Mouse (Mus musculus) brain, embryonic 18.5 days (tissue): ENCODE measurements around the gene Zfp574.

Experiments
- DNase-seq: peaks from one replicate; pipeline ENCODE4 v3.0.0-alpha.2; 2012; ENCODE audit warnings: low read depth, low spot score

Gene Zfp574

GRCm38 (mm10) chr7:25072716-25073390, 486 bp downstream of the Zfp574 start:
- peak; percentile 69 for DNase-seq

DNA sequence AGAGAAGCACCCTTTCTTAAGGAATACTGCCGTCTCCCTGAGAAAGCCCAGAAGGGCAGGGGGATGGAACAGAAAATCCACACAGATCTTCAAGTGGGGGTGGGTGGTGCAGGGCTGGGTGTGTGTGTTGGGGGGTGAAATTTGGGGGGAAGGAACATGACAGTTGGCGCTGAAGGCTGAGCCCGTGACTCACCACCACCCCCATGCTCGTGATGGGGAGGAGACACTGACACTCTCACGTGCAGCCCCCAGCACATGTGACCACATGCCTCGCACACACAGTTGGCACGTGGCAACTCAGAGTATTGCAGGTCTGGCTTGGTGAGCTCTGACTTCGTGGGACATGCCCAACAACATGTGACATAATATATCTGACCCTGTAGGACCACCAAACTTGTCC, 1.6 kb downstream of the Zfp574 start:
- no peak for DNase-seq

- no peak for DNase-seq
Measured at GRCm38 (mm10) chr7:25076296-25076662, 3.9 kb downstream of the Zfp574 start.

DNA sequence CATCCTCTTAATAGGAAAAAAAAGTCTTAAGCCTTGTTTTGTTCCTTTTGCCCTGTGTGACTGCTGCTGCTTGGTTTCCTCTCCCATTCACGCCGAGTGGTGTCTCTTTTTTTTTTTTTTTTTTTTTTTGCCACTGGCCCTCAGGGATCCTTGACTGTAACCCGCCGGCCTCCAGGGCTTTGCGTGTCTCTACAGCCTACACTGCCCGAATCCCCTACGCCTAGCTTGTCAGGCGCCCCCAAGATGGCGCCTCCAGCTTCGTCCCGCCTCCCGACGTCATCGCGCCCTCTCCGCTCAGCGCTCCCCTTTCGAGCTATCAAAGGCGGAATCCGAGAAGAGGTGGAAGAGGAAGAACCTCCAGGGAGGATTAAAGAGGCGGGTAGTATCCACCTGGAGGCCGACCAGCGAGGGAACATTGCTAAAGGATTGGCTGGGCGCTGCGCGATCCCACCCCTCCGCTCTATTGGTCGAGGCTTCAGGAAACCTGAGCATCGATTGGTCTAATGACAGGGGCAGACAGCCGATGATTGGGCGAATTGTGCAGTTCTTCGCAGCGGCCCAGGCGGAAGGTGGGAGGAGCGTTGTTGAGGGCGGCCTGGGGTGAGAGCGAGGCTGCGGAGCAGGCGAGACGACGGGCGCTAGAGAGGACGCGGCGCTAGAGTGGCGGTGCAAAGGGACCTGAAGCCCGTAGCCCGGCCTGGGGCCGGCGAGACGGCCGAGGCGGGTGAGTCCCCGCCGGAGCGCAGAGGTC, 4.5 kb downstream of the Zfp574 start:
- peak; percentile 99 for DNase-seq

DNA sequence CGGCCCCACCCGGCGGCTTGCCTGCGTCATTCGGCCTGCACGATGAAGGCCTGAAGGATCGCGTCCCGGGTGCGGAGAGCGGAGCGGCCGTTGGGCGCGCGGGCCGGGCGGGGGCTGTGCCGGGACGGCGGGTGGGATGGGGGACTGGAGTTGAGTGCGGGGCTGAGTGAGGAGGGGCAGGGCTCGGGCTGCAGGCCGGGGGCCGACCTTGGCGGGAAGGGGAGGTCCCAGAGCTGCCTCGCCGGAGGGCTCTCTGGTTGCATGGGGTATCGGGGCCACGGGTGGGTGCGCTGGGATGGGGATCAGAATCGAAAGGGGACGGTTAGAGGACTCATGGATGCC, 5.0 kb downstream of the Zfp574 start:
- no peak for DNase-seq

DNA sequence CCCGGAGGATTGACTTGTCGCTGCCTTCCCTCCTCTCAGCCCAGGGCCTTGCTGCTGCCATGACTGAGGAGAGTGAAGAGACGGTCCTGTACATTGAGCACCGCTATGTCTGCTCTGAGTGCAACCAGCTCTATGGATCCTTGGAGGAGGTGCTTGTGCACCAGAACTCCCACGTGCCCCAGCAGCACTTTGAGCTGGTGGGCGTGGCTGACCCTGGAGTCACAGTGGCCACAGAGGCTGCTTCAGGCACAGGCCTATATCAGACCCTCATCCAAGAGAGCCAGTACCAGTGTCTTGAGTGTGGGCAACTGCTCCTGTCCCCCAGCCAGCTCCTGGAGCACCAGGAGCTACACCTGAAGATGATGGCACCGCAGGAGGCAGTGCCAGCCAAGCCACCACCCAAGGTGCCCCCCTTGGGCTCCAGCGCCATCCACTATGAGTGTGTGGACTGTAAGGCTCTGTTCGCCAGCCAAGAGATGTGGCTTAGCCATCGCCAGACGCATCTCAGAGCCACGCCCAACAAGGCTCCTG, 7.2 kb downstream of the Zfp574 start:
- no peak for DNase-seq

- no peak for DNase-seq
Measured at GRCm38 (mm10) chr7:25080431-25080830, 8.1 kb downstream of the Zfp574 start.

DNA sequence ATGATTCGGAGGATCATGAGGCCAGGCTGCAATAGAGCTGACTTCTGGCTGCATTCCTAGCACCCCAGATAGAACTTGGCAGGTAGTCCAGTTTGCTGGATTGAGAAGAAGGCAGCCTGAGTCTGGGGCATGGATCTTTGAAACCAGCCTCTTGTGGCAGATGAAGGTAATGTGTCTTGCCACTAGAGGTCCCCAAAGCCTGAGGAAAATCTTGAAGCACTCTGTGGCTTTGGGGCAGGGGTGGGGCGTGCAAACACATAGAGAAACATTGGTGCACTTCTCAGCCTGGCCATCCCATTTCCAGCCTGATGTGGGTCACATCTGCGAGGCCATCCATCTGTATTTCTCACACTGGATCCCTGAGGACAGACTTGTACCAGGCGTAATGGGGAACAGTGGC, 10.1 kb downstream of the Zfp574 start:
- no peak for DNase-seq

- DNase-seq: no peak
Measured at GRCm38 (mm10) chr7:25084621-25085020, 12.3 kb downstream of the Zfp574 start.

- DNase-seq: no peak
Measured at GRCm38 (mm10) chr7:25086656-25087055, 14.3 kb downstream of the Zfp574 start.

DNA sequence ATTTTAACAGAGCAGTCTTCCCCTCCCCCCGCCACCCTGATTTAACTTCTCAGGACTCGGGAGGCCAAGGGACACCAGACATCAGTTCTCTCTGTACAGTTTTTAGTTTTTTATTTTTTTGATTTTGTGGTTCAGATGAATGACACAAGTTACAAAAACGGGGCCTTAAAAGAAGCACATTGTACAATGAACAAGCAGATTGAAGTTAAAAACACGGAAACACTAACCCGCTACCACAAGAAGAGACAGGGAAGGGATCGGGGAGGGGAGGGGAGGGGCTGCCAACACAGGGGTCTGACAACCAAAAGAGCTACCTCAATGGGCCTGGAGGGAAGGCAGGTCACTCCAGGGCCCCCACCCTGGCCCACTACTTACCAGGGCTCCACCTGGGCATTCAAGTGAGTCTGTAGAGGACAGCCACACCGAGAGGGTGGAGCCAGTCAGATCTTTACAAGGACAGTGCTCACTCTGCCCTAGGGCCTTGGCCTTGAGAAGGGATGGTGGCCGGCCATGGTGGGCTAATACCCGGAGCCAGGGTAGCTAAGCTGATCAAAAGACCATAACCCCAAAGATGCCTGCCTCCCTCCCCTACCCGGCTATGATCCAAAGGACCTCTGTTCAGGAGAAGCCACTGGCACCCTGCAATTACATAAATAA, 15.0 kb downstream of the Zfp574 start:
- DNase-seq: no peak

- DNase-seq: no peak
Measured at GRCm38 (mm10) chr7:25087972-25088371, 15.6 kb downstream of the Zfp574 start.

DNA sequence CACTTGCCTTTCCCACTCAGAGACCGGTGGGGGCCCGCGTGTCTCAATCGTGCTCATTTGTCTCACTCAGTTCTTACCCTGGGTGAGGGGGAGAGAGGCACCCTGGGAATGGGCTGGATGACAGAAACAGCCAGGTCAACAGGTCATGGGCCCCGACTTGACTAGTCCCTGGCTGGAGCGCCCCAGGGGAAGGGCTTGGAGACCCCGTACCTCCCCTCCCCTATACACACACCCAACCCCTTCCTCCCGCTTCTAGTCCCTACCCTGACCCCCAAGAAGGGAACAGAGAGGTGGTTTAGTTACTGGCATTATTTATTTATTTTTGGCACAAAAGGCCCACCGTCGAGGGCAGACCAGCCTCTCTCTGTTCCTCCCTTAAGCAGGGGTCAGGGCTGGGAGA, 16.2 kb downstream of the Zfp574 start:
- no peak for DNase-seq

DNA sequence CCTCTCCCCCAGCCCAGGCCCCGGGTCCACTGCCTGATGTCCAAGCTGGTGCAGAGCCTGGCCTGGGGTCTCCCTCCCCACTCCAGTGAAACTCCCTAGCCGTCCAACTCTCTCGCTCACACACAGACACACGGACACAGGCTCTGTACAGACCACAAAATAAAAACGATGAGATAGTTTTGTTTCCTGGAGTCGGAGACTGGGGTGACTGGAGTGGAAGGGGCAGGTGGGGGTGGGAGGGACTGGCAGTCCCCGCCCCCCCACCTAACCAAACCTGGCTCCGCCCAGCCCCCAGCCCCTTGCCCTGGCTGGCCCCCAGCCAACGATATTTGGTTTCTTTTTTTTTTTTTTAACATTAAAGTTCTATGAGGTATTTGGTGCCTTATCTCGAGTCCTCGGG, 16.6 kb downstream of the Zfp574 start:
- no peak for DNase-seq

- DNase-seq: no peak
Measured at GRCm38 (mm10) chr7:25089875-25090274, 17.5 kb downstream of the Zfp574 start.

DNA sequence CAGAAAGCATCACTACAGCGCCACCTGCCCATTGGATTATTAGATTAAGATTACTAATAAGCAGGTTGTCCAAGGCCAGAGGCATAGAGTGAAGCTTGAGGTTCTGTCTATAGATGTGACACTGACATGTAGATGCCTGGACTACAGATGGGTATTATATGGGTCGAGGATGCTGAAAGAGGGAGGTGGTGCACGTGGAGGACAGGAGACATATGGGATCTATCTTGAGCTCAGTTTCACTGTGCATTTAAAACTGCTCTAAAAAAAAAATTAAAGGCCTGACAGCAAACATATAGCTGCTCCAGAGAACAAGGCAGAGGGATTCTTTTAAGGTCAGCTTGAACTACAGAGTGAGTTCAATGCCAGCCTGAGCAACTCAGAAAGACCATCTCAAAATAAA, 25.8 kb downstream of the Zfp574 start:
- DNase-seq: no peak

DNA sequence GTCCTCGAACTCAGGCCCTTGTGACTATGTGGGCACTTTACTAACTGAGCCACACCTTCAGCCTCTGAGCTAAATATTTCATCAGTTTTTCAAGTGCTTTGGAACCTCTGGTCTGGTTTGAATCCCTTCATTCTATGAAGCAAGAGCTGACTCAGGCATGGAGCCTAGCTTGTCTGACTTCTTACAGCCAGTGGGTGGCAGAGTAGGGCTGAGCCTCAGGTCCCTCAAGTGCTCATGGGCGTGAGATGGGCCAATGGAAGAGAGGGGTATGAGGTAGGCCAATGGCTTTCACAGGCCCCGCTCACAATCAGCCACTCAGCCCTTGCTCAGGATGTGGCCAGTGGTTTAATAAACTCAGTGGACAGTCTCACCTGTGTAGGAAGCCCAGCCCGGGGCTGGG, 27.2 kb downstream of the Zfp574 start:
- DNase-seq: no peak

GRCm38 (mm10) chr7:25105411-25106160, 33.2 kb downstream of the Zfp574 start:
- peak; percentile 57 for DNase-seq

DNA sequence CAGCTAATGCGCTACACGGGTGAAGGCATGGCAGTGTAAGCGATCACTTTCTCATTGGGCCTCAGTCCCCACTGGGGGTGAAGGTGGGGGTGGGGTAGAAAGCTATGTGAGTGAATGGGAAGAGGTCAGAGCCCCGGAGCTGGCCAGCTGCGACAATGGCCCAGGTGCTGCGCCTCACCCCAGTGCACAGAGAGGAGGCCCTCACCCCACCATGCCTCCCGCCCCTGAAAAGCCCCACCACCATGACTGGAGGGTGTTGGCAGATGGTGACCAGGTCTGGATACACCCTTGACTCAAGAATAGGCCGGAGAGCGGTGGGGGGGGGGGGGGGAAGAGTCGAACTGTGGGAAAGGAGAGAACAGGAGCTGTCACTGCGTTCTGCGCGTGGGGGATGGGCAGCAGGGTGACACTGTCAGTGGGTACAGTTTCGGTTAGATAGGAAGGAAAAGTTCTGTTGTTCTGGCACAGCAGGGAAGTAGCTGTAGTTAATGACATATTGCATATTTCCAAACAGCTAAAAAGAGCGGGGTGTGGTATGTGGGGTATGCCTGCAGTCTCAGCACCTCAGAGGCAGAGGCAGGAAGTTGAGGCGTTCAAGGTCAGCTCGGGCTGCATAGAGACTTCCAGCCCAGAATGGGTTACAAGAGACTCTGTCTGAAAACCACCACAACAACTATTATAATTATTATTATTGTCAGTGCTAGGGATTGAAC, 34.6 kb downstream of the Zfp574 start:
- DNase-seq: no peak

- DNase-seq: no peak
Measured at GRCm38 (mm10) chr7:25109355-25109754, 37.0 kb downstream of the Zfp574 start.

DNA sequence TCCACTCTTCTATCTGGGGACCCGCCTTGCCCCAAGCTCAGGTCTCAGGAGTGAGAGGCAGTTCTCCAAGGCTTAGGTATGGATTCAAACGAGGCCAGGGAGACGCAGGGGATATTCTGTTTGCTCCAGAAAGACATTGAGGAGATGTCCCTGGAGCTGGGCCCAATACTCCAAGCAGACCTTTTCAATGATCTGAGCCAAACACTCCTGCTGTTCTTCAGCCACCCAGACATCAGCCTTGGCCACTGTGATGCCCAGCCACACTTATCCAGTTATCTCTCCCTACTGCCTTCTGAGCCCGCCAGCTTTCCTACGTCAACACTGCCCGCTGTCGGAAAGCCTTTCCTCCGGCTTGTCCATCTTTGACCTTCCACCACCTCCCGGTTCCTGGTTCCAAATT, 38.0 kb downstream of the Zfp574 start:
- DNase-seq: no peak
